Mouse (Mus musculus) neural tube, embryonic 12.5 days (tissue): ENCODE measurements around the gene Sohlh1. TPM values are rescaled to one million over a fixed set of nuclear protein-coding genes. Genes with fewer than 3 reads are reported as not detected.
A peak's percentile ranks its signal among the peaks of the same experiment; 100 is the strongest.

Experiments used
- ATAC-seq: fragments of 200-750 bp; cut with Nextera tagmentation; 2 replicates; pipeline ENCODE4 v1.8.0; 2017; ENCODE audit warnings: low read depth, mild to moderate bottlenecking, moderate TSS enrichment, moderate library complexity; ENCODE audit not compliant: low FRiP score
- H3K27ac ChIP-seq: fragments of 300-500 bp; sonication (generic); 2 replicates; pipeline ENCODE4 v1.5.1; 2016
- H3K27me3 ChIP-seq: fragments of 300-500 bp; sonication (generic); replicated peaks from 2 replicates; pipeline ENCODE4 v1.6.1; 2016; ENCODE audit warnings: mild to moderate bottlenecking
- H3K36me3 ChIP-seq: fragments of 300-500 bp; sonication (generic); 2 replicates; pipeline ENCODE4 v1.6.1; 2016; ENCODE audit warnings: mild to moderate bottlenecking
- H3K4me1 ChIP-seq: fragments of 300-500 bp; sonication (generic); 2 replicates; pipeline ENCODE4 v1.6.1; 2016
- H3K4me2 ChIP-seq: fragments of 300-500 bp; sonication (generic); replicated peaks from 2 replicates; pipeline ENCODE4 v1.6.1; 2016; ENCODE audit warnings: mild to moderate bottlenecking
- H3K4me3 ChIP-seq: fragments of 300-500 bp; sonication (generic); 2 replicates; pipeline ENCODE4 v1.5.1; 2016
- H3K9ac ChIP-seq: fragments of 300-500 bp; sonication (generic); 2 replicates; pipeline ENCODE4 v1.6.1; 2016; ENCODE audit warnings: mild to moderate bottlenecking
- H3K9me3 ChIP-seq: fragments of 300-500 bp; sonication (generic); 2 replicates; pipeline ENCODE4 v1.6.1; 2016; ENCODE audit warnings: mild to moderate bottlenecking
- WGBS: fragments of 180-500 bp; shearing (Covaris S2); methylation state at CpG from one replicate; pipeline ENCODE4 v1.1.7; 2016; 5-methylcytosine and 5-hydroxymethylcytosine counted together
- polyA plus RNA-seq: library from polyadenylated mRNA; unstranded; fragments of >200 nt; fragmentation: Nextera tagmentation; extraction: Ambion mirVana; gene quantifications from 2 replicates; pipeline ENCODE4 v1.2.1, GENCODE M21; 2016

Gene Sohlh1
- polyA plus RNA-seq, 1 experiment from 2014 or later: not detected

DNA sequence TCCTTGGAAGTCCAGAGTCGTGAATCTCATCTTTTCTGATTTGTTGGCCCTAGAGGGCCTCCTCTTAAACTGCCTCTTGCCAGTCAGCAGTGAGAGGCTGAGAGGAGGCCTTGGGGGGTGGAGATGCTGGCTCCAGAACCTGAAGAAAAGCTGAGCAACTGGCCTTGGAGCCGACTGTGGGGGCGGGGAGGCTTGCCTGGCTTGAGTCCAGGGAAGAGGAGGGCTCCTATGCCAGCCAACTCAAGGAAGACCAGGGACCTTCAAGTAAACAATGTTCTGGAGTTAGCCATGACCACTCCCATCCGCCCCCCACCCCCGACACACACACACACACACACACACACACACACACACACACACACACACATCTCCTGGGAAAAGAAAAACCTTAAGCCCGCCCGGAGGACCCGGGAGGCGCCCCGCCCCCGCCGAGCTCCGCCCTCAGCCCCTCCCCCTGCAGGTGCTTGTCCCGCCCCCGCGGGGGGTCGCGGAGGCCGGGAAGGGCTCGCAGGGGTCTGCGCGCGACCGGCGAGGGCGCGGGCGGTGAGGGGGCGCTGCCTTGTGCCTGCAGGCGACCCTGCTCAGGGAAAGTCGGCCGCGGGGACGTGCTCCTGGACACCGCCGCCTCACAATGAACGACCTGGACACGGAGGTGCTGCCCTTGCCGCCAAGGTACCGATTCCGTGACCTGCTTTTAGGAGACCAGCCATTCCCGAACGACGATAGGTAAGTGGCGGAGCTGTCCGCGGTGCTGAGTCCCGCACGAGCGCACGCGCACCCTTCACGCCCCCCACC is 16.5 kb upstream of the Sohlh1 start, which contains the start of gene Kcnt1:
Gene Kcnt1, plus strand, starts transcription at position 398 of the 795 bp plus-strand sequence.
- peaks cover 35% of the 10 kb centered on the region for H3K27me3 ChIP-seq
- H3K9ac ChIP-seq: peak within 1 kb of the TSS; percentile 61
- H3K4me1 ChIP-seq: peaks cover 27% of the 10 kb centered on the region
- no peaks in the 10 kb centered on the region for H3K9me3 ChIP-seq
- no peak within 1 kb of the TSS for H3K27ac ChIP-seq
- peak within 1 kb of the TSS; percentile 55 for H3K4me3 ChIP-seq
- peak within 1 kb of the TSS; percentile 100 for H3K4me2 ChIP-seq
- peak; percentile 44 for ATAC-seq
- WGBS: under 1% methylated on average over 42 of the region's 53 CpGs
- H3K36me3 ChIP-seq: no peaks in the 10 kb centered on the region

DNA sequence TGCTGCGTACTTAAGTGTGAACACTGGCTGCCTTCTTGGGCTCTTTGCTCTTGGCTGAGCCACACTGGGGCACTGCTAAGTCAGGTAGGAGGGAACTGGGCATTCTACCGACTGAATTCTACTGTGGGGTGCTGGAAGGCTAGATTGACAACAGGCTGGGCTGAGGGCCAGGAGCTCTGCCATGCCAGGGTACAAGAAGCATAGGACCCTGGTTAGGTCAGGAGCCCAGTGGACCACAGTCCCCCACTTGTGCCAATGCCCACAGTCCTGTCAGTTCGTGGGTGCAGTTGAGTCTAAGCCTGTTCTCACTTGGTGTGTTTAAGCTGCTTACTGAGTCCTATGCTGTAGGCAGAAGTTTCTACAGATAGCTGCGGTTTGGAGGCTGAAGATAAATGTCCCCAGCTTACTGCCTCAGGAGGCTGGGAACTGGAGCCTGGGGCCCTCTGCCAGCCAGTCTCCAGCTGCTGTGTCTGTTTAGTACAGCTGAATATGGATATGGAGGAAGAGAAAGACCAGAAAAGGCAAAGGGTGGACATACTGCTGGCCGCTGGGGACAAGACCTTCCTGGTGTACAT is 15.7 kb upstream of the Sohlh1 start:
- no peaks in the 10 kb centered on the region for H3K9me3 ChIP-seq
- H3K27me3 ChIP-seq: peaks cover 35% of the 10 kb centered on the region
- H3K27ac ChIP-seq: no peak overlapping the region
- no peak overlapping the region; the same call in 1 of the 2 replicates for H3K4me3 ChIP-seq
- 63% methylated on average over 5 of the region's 5 CpGs for WGBS
- peaks cover 27% of the 10 kb centered on the region for H3K4me1 ChIP-seq
- peak overlapping the region; percentile 100 for H3K4me2 ChIP-seq
- no peaks in the 10 kb centered on the region for H3K36me3 ChIP-seq
- no peak for ATAC-seq
- H3K9ac ChIP-seq: no peak overlapping the region

DNA sequence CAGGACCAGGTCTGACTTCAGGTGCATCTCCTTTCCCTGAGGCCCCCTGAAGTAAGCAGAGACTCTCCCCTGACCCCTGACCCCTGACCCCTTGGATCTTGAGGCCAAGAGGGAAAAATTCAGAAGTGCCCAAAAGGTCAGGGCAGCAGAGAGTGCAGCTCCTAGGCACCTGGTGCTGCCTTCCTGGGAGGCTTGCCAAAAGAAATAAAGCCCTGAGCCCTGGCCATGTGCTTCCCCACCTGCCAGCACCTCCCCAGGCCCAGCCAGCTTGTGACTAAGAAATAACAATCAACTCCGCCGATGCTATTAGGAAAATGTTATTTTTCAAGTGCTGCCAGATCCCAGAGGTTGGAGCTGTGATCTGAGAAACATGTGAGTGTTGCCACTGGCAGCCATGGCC is 15.0 kb upstream of the Sohlh1 start:
- H3K9me3 ChIP-seq: no peaks in the 10 kb centered on the region
- peaks cover 27% of the 10 kb centered on the region for H3K4me1 ChIP-seq
- no peaks in the 10 kb centered on the region for H3K36me3 ChIP-seq
- no peak overlapping the region for H3K9ac ChIP-seq
- no peak overlapping the region for H3K4me3 ChIP-seq
- WGBS: 83% methylated on average over 2 of the region's 2 CpGs
- no peak for ATAC-seq
- peaks cover 35% of the 10 kb centered on the region for H3K27me3 ChIP-seq
- no peak overlapping the region for H3K4me2 ChIP-seq
- H3K27ac ChIP-seq: no peak overlapping the region

DNA sequence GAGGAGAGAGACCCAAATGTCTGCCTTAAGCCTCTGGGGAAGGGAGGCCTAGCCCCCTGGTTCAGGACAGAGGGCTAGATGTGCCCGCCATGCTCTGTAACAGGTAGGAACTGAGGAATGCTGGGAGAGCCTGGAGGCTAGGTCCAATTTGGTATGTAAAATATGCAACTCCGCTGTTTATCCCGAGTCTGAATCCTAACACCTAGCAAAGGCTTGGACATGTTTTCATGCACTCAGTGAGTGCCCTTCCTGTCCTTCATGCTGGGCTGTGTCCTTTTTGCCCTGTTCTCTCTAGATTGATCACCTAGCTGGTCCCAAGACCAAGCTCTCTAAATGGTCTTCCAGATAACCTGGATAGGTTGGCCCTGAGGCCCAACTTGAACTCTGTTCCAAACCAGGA is 12.8 kb upstream of the Sohlh1 start:
- no peak overlapping the region for H3K4me3 ChIP-seq
- H3K36me3 ChIP-seq: no peaks in the 10 kb centered on the region
- no peak overlapping the region for H3K4me2 ChIP-seq
- no peak overlapping the region for H3K27ac ChIP-seq
- H3K9ac ChIP-seq: no peak overlapping the region
- H3K27me3 ChIP-seq: peaks cover 23% of the 10 kb centered on the region
- no peak for ATAC-seq
- H3K4me1 ChIP-seq: peaks cover 18% of the 10 kb centered on the region
- no peaks in the 10 kb centered on the region for H3K9me3 ChIP-seq
- WGBS: 91% methylated on average over 3 of the region's 3 CpGs

DNA sequence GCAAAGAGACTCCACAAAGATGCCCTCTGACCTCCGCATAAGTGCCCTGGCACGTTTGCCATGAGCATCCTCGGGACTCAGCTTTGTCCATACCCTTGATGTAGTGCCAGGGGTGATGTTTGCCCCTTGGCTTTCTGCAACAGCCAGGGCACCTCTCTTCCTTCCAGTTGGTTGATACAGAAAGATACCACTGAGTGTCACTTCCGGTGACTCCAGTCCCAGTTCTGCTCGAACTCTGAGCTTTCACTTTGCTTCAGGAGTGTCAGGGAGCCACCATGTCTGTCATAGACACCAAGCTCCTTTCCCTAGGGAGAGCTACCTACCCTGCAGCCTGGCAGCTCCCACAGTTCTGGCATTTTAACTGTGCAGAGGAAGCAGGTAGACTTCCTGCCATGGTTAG is 7.0 kb upstream of the Sohlh1 start:
- Histone ChIP-seq H3K4me3 (no peak overlapping the region), H3K9ac (no peak overlapping the region), H3K4me1 (no peaks in the 10 kb centered on the region), H3K36me3 (no peaks in the 10 kb centered on the region), H3K27me3 (no peaks in the 10 kb centered on the region), H3K9me3 (no peaks in the 10 kb centered on the region), H3K27ac (no peak overlapping the region), H3K4me2 (no peak overlapping the region)
- no peak for ATAC-seq
- 86% methylated on average over 5 of the region's 5 CpGs for WGBS

DNA sequence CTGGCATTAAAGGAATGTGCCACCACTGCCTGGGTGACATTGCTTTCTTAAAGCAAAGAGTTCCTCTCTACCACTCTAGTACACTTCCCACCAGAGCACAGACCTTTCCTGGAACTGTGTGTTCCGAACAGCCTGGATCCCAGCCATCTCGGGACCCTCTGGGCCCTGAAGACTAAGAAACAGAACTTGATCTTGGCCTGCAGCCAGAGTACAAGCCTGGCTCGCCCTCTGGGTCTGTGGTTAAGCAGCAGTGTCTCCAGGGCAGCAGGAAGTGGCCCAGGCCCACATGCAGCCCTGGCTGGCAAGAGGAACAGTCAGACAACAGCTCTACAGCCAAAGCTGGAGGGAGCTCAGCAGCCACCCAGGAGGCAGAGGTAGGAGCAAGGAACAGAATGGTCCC is 5.6 kb upstream of the Sohlh1 start:
- no peak for ATAC-seq
- WGBS: 64% methylated on average over 3 of the region's 3 CpGs
- H3K27ac ChIP-seq: no peak overlapping the region

DNA sequence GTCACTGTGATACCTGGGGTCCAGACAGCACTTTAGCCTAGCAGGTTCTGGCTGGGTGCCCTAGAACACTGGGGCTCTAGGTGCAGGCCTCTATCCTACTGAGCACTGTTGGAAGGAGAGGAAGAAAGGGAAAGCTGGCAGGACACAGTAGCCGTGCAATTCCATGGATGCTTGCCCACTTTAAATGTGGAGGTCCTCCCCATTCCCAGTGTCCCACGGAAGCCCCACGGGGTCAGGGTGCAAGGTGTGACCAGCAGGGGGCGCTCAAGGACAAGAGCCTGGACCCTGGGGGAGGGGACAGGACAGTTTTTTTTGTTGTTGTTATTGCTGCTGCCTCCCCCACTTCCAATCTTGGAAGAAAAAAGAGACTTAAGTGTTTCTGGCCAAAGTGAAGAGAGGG is 3.3 kb upstream of the Sohlh1 start:
- H3K9me3 ChIP-seq: no peaks in the 10 kb centered on the region
- H3K4me3 ChIP-seq: no peak overlapping the region
- 20% methylated on average over 4 of the region's 4 CpGs for WGBS
- no peaks in the 10 kb centered on the region for H3K4me1 ChIP-seq
- H3K9ac ChIP-seq: no peak overlapping the region
- no peak for ATAC-seq
- H3K4me2 ChIP-seq: no peak overlapping the region
- no peaks in the 10 kb centered on the region for H3K27me3 ChIP-seq
- H3K36me3 ChIP-seq: no peaks in the 10 kb centered on the region
- H3K27ac ChIP-seq: no peak overlapping the region

More for the DNA sequence above, 5.6 kb upstream of the Sohlh1 start:
- H3K4me1 ChIP-seq: no peaks in the 10 kb centered on the region
- H3K9ac ChIP-seq: no peak overlapping the region
- no peak overlapping the region for H3K4me2 ChIP-seq
- no peaks in the 10 kb centered on the region for H3K36me3 ChIP-seq
- no peak overlapping the region for H3K4me3 ChIP-seq
- no peaks in the 10 kb centered on the region for H3K9me3 ChIP-seq
- H3K27me3 ChIP-seq: no peaks in the 10 kb centered on the region

DNA sequence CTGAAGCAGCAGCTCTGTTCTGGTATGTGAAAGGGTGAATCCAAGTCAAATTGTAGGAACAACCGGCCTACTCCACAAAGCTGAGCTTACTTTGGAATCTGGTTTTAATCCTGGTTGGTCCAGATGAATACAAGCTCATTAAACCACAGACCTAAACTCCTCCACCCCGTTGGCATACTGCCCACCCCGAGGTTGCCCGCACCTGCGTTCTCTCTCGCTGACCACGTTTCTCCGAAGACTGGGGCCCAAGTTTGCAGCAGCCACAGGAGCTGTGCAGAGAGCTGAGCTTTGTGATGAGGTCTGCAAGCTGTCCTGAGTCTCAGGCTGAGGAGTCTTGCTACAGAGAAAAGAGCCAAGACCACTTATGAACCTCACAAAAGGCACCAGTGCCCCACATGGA is 532 bp downstream of the Sohlh1 start:
- Histone ChIP-seq H3K4me2 (no peak overlapping the region), H3K4me3 (no peak overlapping the region), H3K36me3 (no peaks in the 10 kb centered on the region), H3K9me3 (no peaks in the 10 kb centered on the region), H3K9ac (no peak overlapping the region), H3K27ac (no peak overlapping the region), H3K4me1 (peaks cover 4% of the 10 kb centered on the region; the same call in 1 of the 2 replicates), H3K27me3 (no peaks in the 10 kb centered on the region)
- no peak for ATAC-seq
- 89% methylated on average over 8 of the region's 8 CpGs for WGBS

DNA sequence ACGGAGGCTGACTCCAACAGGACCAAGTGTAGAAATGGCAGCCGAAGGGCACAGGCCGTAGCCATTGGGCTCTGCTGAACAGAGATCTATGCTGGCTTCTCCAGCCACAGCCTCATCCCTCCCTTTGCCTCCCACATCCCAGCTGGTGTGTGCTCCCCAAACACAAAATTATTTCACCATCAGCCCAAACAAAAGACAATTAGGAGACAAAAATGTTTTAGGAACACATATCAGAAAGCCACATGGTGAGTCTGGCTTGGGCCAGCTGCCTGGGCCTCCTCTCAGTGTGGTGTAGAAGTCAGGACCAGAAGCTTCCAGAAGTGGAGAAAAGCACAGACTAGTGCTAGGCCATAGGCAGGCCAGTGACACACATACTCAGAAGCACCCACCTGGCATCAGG is 3.0 kb downstream of the Sohlh1 start:
- Histone ChIP-seq H3K9me3 (no peaks in the 10 kb centered on the region), H3K4me3 (no peak overlapping the region), H3K36me3 (no peaks in the 10 kb centered on the region), H3K27ac (no peak overlapping the region), H3K27me3 (no peaks in the 10 kb centered on the region), H3K4me2 (no peak overlapping the region), H3K4me1 (peaks cover 4% of the 10 kb centered on the region; the same call in 1 of the 2 replicates), H3K9ac (no peak overlapping the region)
- ATAC-seq: no peak
- 80% methylated on average over 3 of the region's 3 CpGs for WGBS

DNA sequence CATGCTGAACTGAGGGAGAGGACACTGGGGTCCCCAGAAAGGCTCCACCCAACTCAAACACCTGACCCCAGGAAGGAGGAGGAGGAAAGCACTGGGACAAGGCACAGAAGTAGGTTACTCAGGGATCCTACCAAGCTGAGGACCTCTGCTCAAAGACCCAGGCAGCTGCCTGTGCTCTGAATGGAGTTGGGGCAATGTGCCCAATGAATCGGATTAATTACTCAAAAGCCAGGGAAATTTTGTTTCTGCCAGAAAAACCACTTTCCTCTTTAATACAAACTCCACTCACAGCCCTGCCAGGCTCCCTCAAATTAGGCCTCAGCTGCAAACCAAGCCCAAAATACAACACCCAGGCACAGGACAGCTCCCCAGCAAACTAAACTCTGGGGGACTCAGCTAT is 4.3 kb downstream of the Sohlh1 start:
- ATAC-seq: no peak
- Histone ChIP-seq H3K9ac (no peak overlapping the region), H3K4me2 (no peak overlapping the region), H3K4me3 (no peak overlapping the region), H3K36me3 (no peaks in the 10 kb centered on the region), H3K4me1 (peaks cover 4% of the 10 kb centered on the region; the same call in 1 of the 2 replicates), H3K27me3 (no peaks in the 10 kb centered on the region), H3K27ac (no peak overlapping the region), H3K9me3 (no peaks in the 10 kb centered on the region)
- WGBS: 65% methylated on average over 1 of the region's 1 CpGs

DNA sequence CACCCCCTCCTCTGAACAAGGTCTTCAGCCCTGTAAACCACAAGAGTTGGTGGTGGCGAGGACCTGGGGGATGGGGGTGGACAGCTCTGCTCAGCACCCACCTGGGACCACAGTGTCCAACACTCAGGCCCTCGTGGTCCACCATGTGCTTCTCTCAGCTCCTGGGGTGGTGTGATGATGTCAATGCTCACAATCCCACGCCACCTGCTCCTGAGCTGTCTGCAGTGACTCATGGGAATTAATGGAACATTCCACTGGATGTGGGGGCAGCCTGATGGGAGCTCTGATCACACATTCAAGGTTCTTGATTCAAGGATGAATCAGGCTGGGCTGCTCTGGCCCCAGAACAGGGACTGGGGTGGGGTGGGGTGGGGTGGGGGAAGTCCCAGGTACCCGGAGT is 4.9 kb downstream of the Sohlh1 start:
- no peak overlapping the region for H3K4me3 ChIP-seq
- no peaks in the 10 kb centered on the region for H3K9me3 ChIP-seq
- no peak overlapping the region for H3K9ac ChIP-seq
- no peak for ATAC-seq
- WGBS: 75% methylated on average over 4 of the region's 4 CpGs
- no peak overlapping the region for H3K4me2 ChIP-seq
- H3K27ac ChIP-seq: no peak overlapping the region
- H3K27me3 ChIP-seq: no peaks in the 10 kb centered on the region
- H3K4me1 ChIP-seq: peaks cover 4% of the 10 kb centered on the region; the same call in 1 of the 2 replicates
- H3K36me3 ChIP-seq: no peaks in the 10 kb centered on the region

DNA sequence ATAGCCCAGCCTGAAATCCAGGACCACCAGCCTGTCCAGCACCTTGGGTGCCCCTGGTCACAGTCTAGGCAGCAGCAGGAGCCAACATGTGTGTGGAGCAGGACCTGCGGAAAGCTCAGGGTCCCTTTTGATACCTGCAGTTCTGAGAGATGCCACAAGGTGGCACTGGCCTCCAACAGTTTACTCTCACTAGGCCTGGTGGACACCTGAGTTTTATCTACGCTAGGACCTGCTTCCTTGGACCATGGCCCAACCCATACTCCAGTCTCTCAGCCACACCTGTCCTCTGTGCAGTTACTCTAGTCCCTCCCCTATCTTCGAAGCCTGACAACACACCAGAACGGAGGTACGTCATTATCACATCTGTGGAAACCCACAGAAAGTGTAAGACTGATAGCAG is 10.8 kb downstream of the Sohlh1 start:
- Histone ChIP-seq H3K9ac (no peak overlapping the region), H3K4me2 (no peak overlapping the region), H3K9me3 (no peaks in the 10 kb centered on the region), H3K4me1 (no peaks in the 10 kb centered on the region), H3K27me3 (no peaks in the 10 kb centered on the region), H3K27ac (no peak overlapping the region), H3K36me3 (no peaks in the 10 kb centered on the region), H3K4me3 (no peak overlapping the region)
- WGBS: 58% methylated on average over 5 of the region's 5 CpGs
- no peak; the same call in 1 of the 2 replicates for ATAC-seq

DNA sequence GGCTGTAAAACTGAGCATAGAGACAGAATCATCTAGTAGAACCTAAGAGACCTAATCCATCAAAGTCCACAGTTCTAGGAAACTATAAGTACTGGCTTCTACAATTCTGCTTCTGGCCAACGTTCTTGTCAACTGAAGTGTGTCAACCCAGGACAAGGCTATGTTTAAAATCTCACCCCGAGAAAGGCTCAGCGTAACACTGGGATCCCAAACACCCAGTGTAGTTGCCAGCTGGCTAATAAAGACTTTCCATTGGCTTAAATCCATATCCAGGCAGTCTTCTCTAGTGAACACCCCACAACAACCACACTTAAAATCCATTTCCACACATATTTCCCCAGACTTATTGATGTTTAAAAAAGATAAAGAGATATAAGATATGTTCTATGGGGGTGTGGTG is 16.3 kb downstream of the Sohlh1 start:
- no peak for ATAC-seq
- Histone ChIP-seq H3K27me3 (no peaks in the 10 kb centered on the region), H3K4me2 (no peak overlapping the region), H3K36me3 (no peaks in the 10 kb centered on the region), H3K4me3 (no peak overlapping the region), H3K9me3 (no peaks in the 10 kb centered on the region), H3K4me1 (no peaks in the 10 kb centered on the region), H3K9ac (no peak overlapping the region), H3K27ac (no peak overlapping the region)
- 87% methylated on average over 3 of the region's 3 CpGs for WGBS
